Mouse (Mus musculus) liver, embryonic 13.5 days (tissue): ENCODE data around the gene Bglap. TPM values are rescaled to one million over a fixed set of nuclear protein-coding genes. Genes with fewer than 3 reads are reported as not detected.

Experiments
- ATAC-seq: fragments of 200-750 bp; cut with Nextera tagmentation; 2 replicates; pipeline ENCODE4 v1.8.0; 2017; ENCODE audit warnings: low read depth, mild to moderate bottlenecking, moderate number of reproducible peaks, moderate library complexity
- DNase-seq: peaks from one replicate; pipeline ENCODE4 v3.0.0; 2022
- H3K27ac ChIP-seq: fragments of 300-500 bp; sonication (generic); 2 replicates; pipeline ENCODE4 v1.5.1; 2015; ENCODE audit warnings: moderate library complexity, mild to moderate bottlenecking, inconsistent platforms
- H3K27me3 ChIP-seq: fragments of 300-500 bp; sonication (generic); 2 replicates; pipeline ENCODE4 v1.6.1; 2015; ENCODE audit warnings: mild to moderate bottlenecking, inconsistent platforms
- H3K36me3 ChIP-seq: fragments of 300-500 bp; sonication (generic); 2 replicates; pipeline ENCODE4 v1.6.1; 2015; ENCODE audit warnings: mild to moderate bottlenecking, inconsistent platforms
- H3K4me1 ChIP-seq: fragments of 300-500 bp; sonication (generic); replicated peaks from 2 replicates; pipeline ENCODE4 v1.6.1; 2015; ENCODE audit warnings: inconsistent platforms
- H3K4me2 ChIP-seq: fragments of 300-500 bp; sonication (generic); 2 replicates; pipeline ENCODE4 v1.6.1; 2015; ENCODE audit warnings: inconsistent platforms, mild to moderate bottlenecking, moderate library complexity
- H3K4me3 ChIP-seq: fragments of 300-500 bp; sonication (generic); replicated peaks from 2 replicates; pipeline ENCODE4 v1.5.1; 2015; ENCODE audit warnings: mild to moderate bottlenecking, inconsistent platforms
- H3K9ac ChIP-seq: fragments of 300-500 bp; sonication (generic); 2 replicates; pipeline ENCODE4 v1.6.1; 2015; ENCODE audit warnings: mild to moderate bottlenecking, inconsistent platforms
- H3K9me3 ChIP-seq: fragments of 300-500 bp; sonication (generic); replicated peaks from 2 replicates; pipeline ENCODE4 v1.6.1; 2016; ENCODE audit warnings: inconsistent platforms
- WGBS: fragments of 180-500 bp; shearing (Covaris S2); methylation state at CpG from one replicate; pipeline ENCODE4 v1.1.7; 2015; ENCODE audit not compliant: insufficient replicate concordance; 5-methylcytosine and 5-hydroxymethylcytosine counted together
- polyA plus RNA-seq: library from polyadenylated mRNA; unstranded; fragments of >200 nt; fragmentation: Nextera tagmentation; extraction: Ambion mirVana; gene quantifications from 2 replicates; pipeline ENCODE4 v1.2.1, GENCODE M21; 2015

The Bglap gene
- polyA plus RNA-seq, 1 experiment from 2014 or later = not detected

- H3K9me3 ChIP-seq = no peaks in the 10 kb centered on the region
- ATAC-seq = no peak
- no peaks in the 10 kb centered on the region for H3K27me3 ChIP-seq
- 76% methylated on average over 11 of the region's 11 CpGs for WGBS
- peak overlapping the region; percentile 86; the same call in 1 of the 2 replicates for H3K9ac ChIP-seq
- peak overlapping the region; percentile 91 for H3K27ac ChIP-seq
- H3K4me1 ChIP-seq = peaks cover 82% of the 10 kb centered on the region
- H3K4me2 ChIP-seq = no peak overlapping the region
- no peak overlapping the region for H3K4me3 ChIP-seq
- DNase-seq = no peak
- peaks cover 66% of the 10 kb centered on the region for H3K36me3 ChIP-seq
These were observed 28.4 kb upstream of the Bglap start for GRCm38 (mm10) chr3:88412636-88413035.

- peak; percentile 59 for ATAC-seq
These were observed 27.4 kb upstream of the Bglap start for GRCm38 (mm10) chr3:88411681-88412080.

DNA sequence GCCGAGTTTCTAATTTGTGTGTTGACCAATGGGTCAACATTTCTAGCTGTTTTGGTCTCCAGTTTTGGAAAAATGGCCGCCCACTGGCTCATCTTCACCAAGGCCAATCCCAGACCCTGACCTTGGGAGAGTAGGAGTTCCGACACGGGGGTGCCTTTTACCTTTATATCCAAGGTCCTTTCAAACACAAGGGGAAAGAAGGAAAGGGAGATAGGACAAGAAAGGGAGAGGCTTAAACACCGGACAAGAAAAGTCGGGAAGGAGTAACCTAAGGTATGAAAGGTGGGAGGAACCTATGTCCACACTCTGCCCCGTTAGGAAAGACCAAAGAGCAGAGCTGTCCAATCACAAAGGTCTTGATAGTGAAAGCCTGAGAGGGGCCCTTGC lies 26.4 kb upstream of the Bglap start:
- peak; percentile 19 for DNase-seq
- Histone ChIP-seq H3K27me3 (no peaks in the 10 kb centered on the region), H3K36me3 (peaks cover 46% of the 10 kb centered on the region), H3K27ac (peak overlapping the region; percentile 91), H3K4me3 (peak overlapping the region; percentile 77), H3K9ac (peak overlapping the region; percentile 86), H3K4me1 (peaks cover 82% of the 10 kb centered on the region), H3K4me2 (peak overlapping the region; percentile 92), H3K9me3 (no peaks in the 10 kb centered on the region)
- no peak for ATAC-seq
- WGBS = 27% methylated on average over 7 of the region's 7 CpGs

More at GRCm38 (mm10) chr3:88411681-88412080, 27.4 kb upstream of the Bglap start:
- WGBS = 49% methylated on average over 4 of the region's 4 CpGs
- H3K36me3 ChIP-seq = peaks cover 56% of the 10 kb centered on the region
- H3K4me3 ChIP-seq = peak overlapping the region; percentile 6; the same call in 1 of the 2 replicates
- no peaks in the 10 kb centered on the region for H3K27me3 ChIP-seq
- peak overlapping the region; percentile 92 for H3K4me2 ChIP-seq
- peak overlapping the region; percentile 86 for H3K9ac ChIP-seq
- H3K27ac ChIP-seq = peak overlapping the region; percentile 91
- H3K4me1 ChIP-seq = peaks cover 86% of the 10 kb centered on the region
- peak; percentile 50 for DNase-seq
- H3K9me3 ChIP-seq = no peaks in the 10 kb centered on the region

DNA sequence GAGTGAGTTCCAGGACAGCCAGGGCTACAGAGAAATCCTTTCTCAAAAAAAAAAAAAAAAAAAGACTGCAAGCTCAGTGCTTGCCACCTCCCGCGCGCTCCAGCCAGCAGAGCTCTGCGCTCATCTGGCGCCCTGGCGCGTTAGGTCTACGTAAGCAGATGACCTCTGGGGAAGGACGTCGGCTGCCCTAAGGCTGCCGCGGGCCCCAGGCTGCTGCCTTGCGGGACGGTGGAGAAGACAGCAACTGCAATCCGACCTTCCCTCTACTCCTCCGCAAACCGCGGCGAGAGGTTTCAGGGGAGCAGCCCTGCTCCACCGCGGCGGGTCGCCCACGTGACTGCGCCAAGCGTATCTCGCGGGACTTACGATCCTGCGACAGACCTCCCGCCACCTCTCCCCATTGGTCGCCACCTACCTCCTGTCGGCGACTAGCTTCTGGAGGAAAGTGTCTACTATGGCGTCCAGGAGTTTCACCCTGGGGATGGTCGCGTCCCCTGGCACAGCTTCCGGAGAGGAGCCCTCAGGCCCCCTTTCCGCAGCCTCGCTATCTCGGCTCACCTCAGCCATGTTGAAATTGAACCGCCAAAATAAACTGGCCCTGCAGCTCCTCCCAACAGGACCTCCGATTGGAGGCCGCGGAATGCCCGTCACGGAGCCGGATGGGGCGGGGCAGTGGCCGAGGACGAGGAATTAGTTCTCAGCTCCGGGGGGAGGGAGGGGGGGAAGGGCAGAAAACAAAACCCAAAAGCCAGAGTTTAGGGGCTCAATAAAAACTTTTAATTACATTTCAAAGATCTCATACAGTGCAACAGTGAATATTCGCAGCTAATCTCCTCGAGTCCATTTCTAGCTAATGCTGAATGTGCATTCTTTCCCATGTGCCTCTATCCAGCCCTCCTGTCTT lies 25.7 kb upstream of the Bglap start, which contains the start of gene Pmf1:
Gene Pmf1, minus strand, starts transcription at position 591 of the 904 bp plus-strand sequence.
- WGBS = under 1% methylated on average over 54 of the region's 54 CpGs
- Histone ChIP-seq H3K9ac (peak within 1 kb of the TSS; percentile 86), H3K9me3 (no peaks in the 10 kb centered on the region), H3K36me3 (peaks cover 43% of the 10 kb centered on the region), H3K4me1 (peaks cover 75% of the 10 kb centered on the region), H3K4me3 (peak within 1 kb of the TSS; percentile 77), H3K27me3 (no peaks in the 10 kb centered on the region), H3K4me2 (peak within 1 kb of the TSS; percentile 92), H3K27ac (peak within 1 kb of the TSS; percentile 91)
- DNase-seq (peak; percentile 91), ATAC-seq (peak; percentile 91)

DNA sequence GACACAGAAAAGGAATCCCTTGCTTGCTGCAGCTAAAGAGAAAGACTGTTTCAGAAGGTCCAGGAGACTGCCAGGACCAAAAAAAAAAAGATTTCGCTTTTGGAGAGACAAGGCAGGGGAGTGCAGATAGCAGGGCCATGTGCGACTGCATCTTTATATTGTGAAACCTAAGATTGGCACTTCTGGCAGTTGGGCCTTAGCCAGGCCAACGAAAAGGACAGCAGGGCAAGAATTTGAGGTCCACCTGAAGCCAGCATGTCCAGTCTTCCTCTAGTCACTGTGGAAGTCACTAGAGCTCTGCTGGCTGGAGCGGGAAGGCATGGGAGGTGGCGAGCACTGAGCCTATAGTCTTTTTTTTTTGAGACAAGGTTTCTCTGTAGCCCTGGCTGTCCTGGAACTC lies 24.7 kb upstream of the Bglap start:
- peaks cover 43% of the 10 kb centered on the region for H3K36me3 ChIP-seq
- peak overlapping the region; percentile 92 for H3K4me2 ChIP-seq
- 32% methylated on average over 5 of the region's 5 CpGs for WGBS
- H3K9ac ChIP-seq = peak overlapping the region; percentile 86
- no peak for DNase-seq
- H3K4me1 ChIP-seq = peaks cover 71% of the 10 kb centered on the region
- ATAC-seq = no peak
- peak overlapping the region; percentile 77 for H3K4me3 ChIP-seq
- peak overlapping the region; percentile 91 for H3K27ac ChIP-seq
- no peaks in the 10 kb centered on the region for H3K9me3 ChIP-seq
- H3K27me3 ChIP-seq = no peaks in the 10 kb centered on the region

DNA sequence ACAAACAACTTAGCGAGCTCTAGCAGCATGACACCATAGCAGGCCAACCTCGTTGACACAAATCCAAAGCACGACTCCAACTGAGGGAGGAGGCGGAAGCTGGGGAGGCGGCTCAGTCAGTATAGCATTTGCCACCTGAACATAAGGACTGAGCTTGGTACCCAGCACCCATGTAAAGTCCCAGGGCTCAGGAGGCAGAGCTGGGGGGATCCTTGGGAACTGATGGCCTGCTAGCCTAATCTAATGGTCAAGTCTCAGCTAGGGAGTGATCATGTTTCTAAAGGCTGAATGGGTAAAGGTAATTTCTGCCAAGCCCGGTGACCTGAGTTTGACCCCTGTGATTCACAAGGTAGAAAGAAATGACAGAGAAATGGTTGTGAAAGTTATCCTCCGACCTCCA lies 23.3 kb upstream of the Bglap start:
- H3K4me2 ChIP-seq = peak overlapping the region; percentile 2; the same call in 1 of the 2 replicates
- H3K27ac ChIP-seq = no peak overlapping the region
- no peaks in the 10 kb centered on the region for H3K27me3 ChIP-seq
- no peak overlapping the region; the same call in 1 of the 2 replicates for H3K4me3 ChIP-seq
- H3K9me3 ChIP-seq = no peaks in the 10 kb centered on the region
- ATAC-seq (no peak), DNase-seq (no peak)
- H3K9ac ChIP-seq = peak overlapping the region; percentile 4; the same call in 1 of the 2 replicates
- 53% methylated on average over 7 of the region's 7 CpGs for WGBS
- peaks cover 58% of the 10 kb centered on the region for H3K4me1 ChIP-seq
- peaks cover 40% of the 10 kb centered on the region for H3K36me3 ChIP-seq

- peaks cover 54% of the 10 kb centered on the region for H3K4me1 ChIP-seq
- ATAC-seq (no peak), DNase-seq (peak; percentile 63)
- H3K27me3 ChIP-seq = no peaks in the 10 kb centered on the region
- H3K4me3 ChIP-seq = no peak overlapping the region
- WGBS = 4% methylated on average over 2 of the region's 2 CpGs
- H3K9me3 ChIP-seq = no peaks in the 10 kb centered on the region
- peak overlapping the region; percentile 22; the same call in 1 of the 2 replicates for H3K9ac ChIP-seq
- no peak overlapping the region for H3K27ac ChIP-seq
- H3K36me3 ChIP-seq = peaks cover 40% of the 10 kb centered on the region
- 0 out of 2 replicates have a peak overlapping the region, but pooled peaks have one; percentile 2 for H3K4me2 ChIP-seq
These were observed 22.8 kb upstream of the Bglap start for GRCm38 (mm10) chr3:88407090-88407489.

GRCm38 (mm10) chr3:88403522-88404230 lies 19.4 kb upstream of the Bglap start:
- Histone ChIP-seq H3K4me3 (no peak overlapping the region), H3K27ac (no peak overlapping the region), H3K4me2 (no peak overlapping the region), H3K36me3 (peaks cover 48% of the 10 kb centered on the region), H3K9ac (no peak overlapping the region), H3K4me1 (peaks cover 26% of the 10 kb centered on the region), H3K9me3 (no peaks in the 10 kb centered on the region), H3K27me3 (no peaks in the 10 kb centered on the region)
- WGBS = 86% methylated on average over 10 of the region's 10 CpGs
- ATAC-seq = no peak
- no peak for DNase-seq

GRCm38 (mm10) chr3:88398666-88399065 lies 14.4 kb upstream of the Bglap start:
- Histone ChIP-seq H3K9me3 (no peaks in the 10 kb centered on the region), H3K4me3 (no peak overlapping the region), H3K4me1 (no peaks in the 10 kb centered on the region), H3K27me3 (no peaks in the 10 kb centered on the region), H3K36me3 (peaks cover 70% of the 10 kb centered on the region), H3K9ac (no peak overlapping the region), H3K27ac (no peak overlapping the region), H3K4me2 (no peak overlapping the region)
- 84% methylated on average over 2 of the region's 2 CpGs for WGBS
- DNase-seq = no peak
- ATAC-seq = no peak

- no peaks in the 10 kb centered on the region for H3K4me1 ChIP-seq
- H3K9me3 ChIP-seq = no peaks in the 10 kb centered on the region
- H3K4me3 ChIP-seq = no peak overlapping the region
- no peaks in the 10 kb centered on the region for H3K27me3 ChIP-seq
- ATAC-seq (no peak), DNase-seq (no peak)
- no peak overlapping the region for H3K9ac ChIP-seq
- peaks cover 52% of the 10 kb centered on the region for H3K36me3 ChIP-seq
- no peak overlapping the region for H3K4me2 ChIP-seq
- no peak overlapping the region for H3K27ac ChIP-seq
- WGBS = 83% methylated on average over 8 of the region's 8 CpGs
These were observed 11.5 kb upstream of the Bglap start for GRCm38 (mm10) chr3:88395742-88396141.

GRCm38 (mm10) chr3:88395288-88395687 lies 11.0 kb upstream of the Bglap start:
- Histone ChIP-seq H3K9ac (no peak overlapping the region), H3K27me3 (no peaks in the 10 kb centered on the region), H3K4me1 (no peaks in the 10 kb centered on the region), H3K4me3 (no peak overlapping the region), H3K4me2 (no peak overlapping the region), H3K36me3 (peaks cover 54% of the 10 kb centered on the region), H3K9me3 (no peaks in the 10 kb centered on the region), H3K27ac (no peak overlapping the region)
- 90% methylated on average over 6 of the region's 6 CpGs for WGBS
- ATAC-seq (no peak), DNase-seq (no peak)
